Mouse (Mus musculus) CD4-positive, CD25-positive, alpha-beta regulatory T cell (primary cell): ENCODE measurements around the gene Whrn. TPM values are rescaled to one million over a fixed set of nuclear protein-coding genes. Genes with fewer than 3 reads are reported as not detected.

Experiments used
- polyA plus RNA-seq: library from polyadenylated mRNA; unstranded; fragments of 100-300 nt; shearing (Covaris generic); gene quantifications from one replicate; pipeline ENCODE4 v1.2.1, GENCODE M21; 2017

Gene Whrn
- 18.3 TPM for polyA plus RNA-seq

DNA sequence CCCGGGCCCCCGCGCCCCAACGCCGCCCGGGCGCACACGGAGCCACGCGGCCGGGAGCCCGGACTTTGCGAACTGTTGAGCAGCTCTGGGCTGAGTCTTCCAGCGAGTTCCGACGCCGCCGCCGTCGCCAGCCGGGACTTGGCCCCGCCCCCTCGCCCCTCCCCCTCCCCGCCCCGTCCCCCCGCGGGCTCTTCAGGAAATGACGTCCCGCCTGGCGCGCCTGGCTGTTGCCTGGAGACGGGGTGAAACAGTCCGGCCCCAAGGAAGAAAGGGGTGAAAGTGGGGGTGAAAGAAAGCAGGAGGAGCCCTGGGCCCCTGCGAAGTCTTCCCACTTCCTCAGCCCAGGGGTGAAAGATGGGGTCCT is at the start of gene Whrn:
TSS of gene Whrn (minus strand) at position 77 of the 364 bp plus-strand sequence.

DNA sequence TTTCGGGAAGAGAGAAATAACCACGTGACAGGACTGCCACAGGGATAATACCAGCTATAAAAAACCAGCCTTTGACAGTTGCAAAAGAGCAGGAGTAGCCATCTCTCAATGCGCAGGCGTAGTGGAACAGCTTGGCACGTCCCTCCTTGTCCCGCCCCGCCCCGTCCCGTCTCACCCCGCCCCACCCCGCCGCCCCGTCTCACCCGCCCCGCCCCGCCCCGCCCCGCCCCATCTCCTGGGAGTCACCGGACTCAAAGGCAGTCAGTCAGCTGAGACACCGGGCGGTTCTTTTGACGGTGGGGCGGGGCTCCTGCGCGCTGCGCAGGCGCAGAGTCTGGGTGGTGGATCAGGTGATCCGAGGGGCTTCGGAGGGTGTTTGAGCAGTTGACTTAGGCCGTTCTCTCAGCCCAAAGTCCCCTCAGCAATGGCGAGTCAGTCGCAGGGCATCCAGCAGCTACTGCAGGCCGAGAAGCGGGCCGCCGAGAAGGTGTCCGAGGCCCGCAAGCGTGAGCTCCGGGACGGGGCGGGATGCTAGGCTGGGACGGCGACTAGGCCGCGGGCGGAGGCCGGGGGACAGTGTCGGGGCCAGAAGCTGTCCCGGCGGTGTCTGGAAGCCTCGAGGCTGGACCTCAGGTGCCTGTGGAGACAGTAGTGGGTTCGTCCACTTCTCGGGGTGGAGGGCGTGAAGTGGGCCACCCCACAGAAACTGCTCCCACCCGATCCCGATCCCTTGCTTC is 48.9 kb upstream of the Whrn start, which contains the start of gene Atp6v1g1:
TSS of gene Atp6v1g1 (plus strand) at position 279 of the 737 bp plus-strand sequence.

DNA sequence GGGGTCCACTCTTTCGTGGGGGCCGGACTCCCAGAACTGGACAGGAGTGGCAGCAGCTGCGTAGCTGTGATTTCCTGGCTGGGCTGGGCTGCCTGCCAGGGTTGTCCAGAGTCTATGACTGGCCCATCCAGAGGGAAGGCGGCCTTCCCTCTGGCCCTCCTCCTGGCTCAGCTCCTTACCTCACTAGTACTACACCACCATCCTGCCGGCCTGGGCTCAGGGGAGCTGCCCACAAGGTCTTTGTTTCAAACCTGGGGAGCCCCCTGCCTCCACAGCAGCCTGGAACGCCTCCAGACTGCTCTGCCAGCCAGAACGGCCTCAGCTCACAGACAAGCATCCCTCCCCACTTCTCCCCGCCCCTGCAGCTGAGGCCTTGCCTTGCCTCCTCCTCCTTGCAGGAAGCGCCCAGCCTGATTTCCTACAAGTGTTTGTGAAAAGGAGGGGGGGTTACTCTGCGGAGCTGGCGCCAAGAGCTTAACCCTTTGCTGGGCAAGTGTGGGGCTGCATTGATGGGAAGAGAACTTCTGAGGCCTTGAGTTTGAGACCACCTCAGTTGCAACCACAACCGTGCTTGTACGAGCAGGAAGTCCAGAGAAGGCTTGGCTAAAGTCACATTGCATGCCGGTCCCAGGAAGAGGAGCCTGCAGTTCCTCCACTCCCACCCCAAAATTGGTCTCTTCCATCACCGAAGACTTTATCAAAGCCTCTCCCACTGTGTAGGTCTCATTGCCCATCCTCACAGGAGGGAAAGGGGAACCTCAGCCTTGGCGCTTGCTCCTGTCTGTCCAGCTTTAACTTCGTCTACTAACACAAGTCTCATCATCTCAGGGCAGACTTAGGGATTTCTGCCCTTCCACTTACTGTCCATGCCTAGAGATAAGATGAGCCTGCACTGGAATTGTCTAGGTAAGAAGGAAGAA is 92.5 kb downstream of the Whrn start, which contains the start of gene Akna:
TSS of gene Akna (minus strand) at position 315 of the 920 bp plus-strand sequence.

Other genes starting within 250 kb of the Whrn start
- not detected for gene Orm1, start 151.4 kb downstream of the Whrn start, polyA plus RNA-seq
- gene Orm3, start 139.8 kb downstream of the Whrn start, polyA plus RNA-seq, result 0.71 TPM
- gene Orm2, start 133.5 kb downstream of the Whrn start, polyA plus RNA-seq, result 0.47 TPM
- 334 TPM for gene Akna, start 92.6 kb downstream of the Whrn start, polyA plus RNA-seq
- 141 TPM for gene Atp6v1g1, start 48.8 kb upstream of the Whrn start, polyA plus RNA-seq
- 27.6 TPM for gene Tmem268, start 62.8 kb upstream of the Whrn start, polyA plus RNA-seq
- gene Gm11213, start 109.3 kb upstream of the Whrn start, polyA plus RNA-seq, result not detected
- not detected for gene Tex48, start 126.4 kb upstream of the Whrn start, polyA plus RNA-seq
- gene Gm11214, start 167.4 kb upstream of the Whrn start, polyA plus RNA-seq, result 0.60 TPM
- 0.12 TPM for gene Tnfsf15, start 249.1 kb upstream of the Whrn start, polyA plus RNA-seq